Mouse (Mus musculus) heart, embryonic 15.5 days (tissue): ENCODE data around the gene Tlcd2. TPM values are rescaled to one million over a fixed set of nuclear protein-coding genes. Genes with fewer than 3 reads are reported as not detected.
"Not testable (repeated sequence)": the region's sequence is repeated elsewhere in the genome, so short reads cannot be mapped to it uniquely, and the experiment has no call there.

Source experiments
- ATAC-seq: fragments of 200-750 bp; cut with Nextera tagmentation; replicated peaks from 2 replicates; pipeline ENCODE4 v1.8.0; 2017; ENCODE audit warnings: low read depth, moderate TSS enrichment; ENCODE audit not compliant: insufficient number of reproducible peaks, insufficient read depth, low FRiP score
- H3K27ac ChIP-seq: fragments of 300-500 bp; sonication (generic); 2 replicates; pipeline ENCODE4 v1.5.1; 2015; ENCODE audit warnings: mild to moderate bottlenecking, inconsistent platforms
- H3K27me3 ChIP-seq: fragments of 300-500 bp; sonication (generic); 2 replicates; pipeline ENCODE4 v1.6.1; 2015; ENCODE audit warnings: inconsistent platforms
- H3K36me3 ChIP-seq: fragments of 300-500 bp; sonication (generic); 2 replicates; pipeline ENCODE4 v1.6.1; 2015; ENCODE audit warnings: mild to moderate bottlenecking, inconsistent platforms
- H3K4me1 ChIP-seq: fragments of 300-500 bp; sonication (generic); replicated peaks from 2 replicates; pipeline ENCODE4 v1.6.1; 2015; ENCODE audit warnings: inconsistent platforms
- H3K4me2 ChIP-seq: fragments of 300-500 bp; sonication (generic); 2 replicates; pipeline ENCODE4 v1.6.1; 2015; ENCODE audit warnings: inconsistent platforms, mild to moderate bottlenecking, moderate library complexity
- H3K4me3 ChIP-seq: fragments of 300-500 bp; sonication (generic); 2 replicates; pipeline ENCODE4 v1.5.1; 2015; ENCODE audit warnings: mild to moderate bottlenecking, inconsistent platforms
- H3K9ac ChIP-seq: fragments of 300-500 bp; sonication (generic); 2 replicates; pipeline ENCODE4 v1.6.1; 2015; ENCODE audit warnings: mild to moderate bottlenecking, inconsistent platforms
- H3K9me3 ChIP-seq: fragments of 300-500 bp; sonication (generic); replicated peaks from 2 replicates; pipeline ENCODE4 v1.6.1; 2016; ENCODE audit warnings: inconsistent platforms
- WGBS: fragments of 180-500 bp; shearing (Covaris S2); methylation state at CpG from one replicate; pipeline ENCODE4 v1.1.7; 2015; ENCODE audit warnings: mixed read lengths; 5-methylcytosine and 5-hydroxymethylcytosine counted together
- polyA plus RNA-seq: library from polyadenylated mRNA; unstranded; fragments of >200 nt; fragmentation: Nextera tagmentation; extraction: Ambion mirVana; gene quantifications from 2 replicates; pipeline ENCODE4 v1.2.1, GENCODE M21; 2015

The Tlcd2 gene
- polyA plus RNA-seq, 1 experiment from 2014 or later, result 7.9 TPM

DNA sequence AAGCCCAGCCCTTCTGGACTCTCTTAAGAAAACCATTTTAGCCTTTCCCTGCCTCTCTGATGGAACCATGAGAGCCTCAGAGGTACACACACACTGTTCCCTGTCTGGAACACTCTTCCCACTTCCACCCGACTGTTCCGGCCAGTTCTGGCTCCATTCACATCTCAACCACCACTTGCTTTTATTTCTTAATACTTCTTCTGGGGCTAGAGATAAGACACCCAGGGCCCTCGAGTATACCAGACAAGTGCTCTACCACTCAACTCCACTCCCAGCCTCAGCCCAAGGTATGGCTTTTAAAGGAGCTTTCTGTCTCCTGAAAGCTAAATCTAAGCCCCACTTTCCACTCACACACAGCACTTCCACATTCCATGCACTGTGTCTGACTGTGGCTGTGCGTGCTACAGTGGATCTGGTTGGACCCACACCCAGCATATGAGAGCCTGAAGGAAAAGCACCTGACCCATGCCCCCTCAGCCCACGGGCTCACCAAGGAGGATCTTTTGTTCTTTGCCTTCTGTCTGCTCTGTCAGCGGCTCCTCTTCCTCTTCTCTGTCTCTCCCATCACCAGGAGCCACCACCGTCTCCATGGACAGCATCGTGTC is 11.1 kb upstream of the Tlcd2 start:
- Histone ChIP-seq H3K27me3 (no peaks in the 10 kb centered on the region), H3K4me2 (no peak overlapping the region), H3K36me3 (peaks cover 17% of the 10 kb centered on the region; the same call in 1 of the 2 replicates), H3K27ac (no peak overlapping the region), H3K9ac (no peak overlapping the region), H3K4me1 (peaks cover 19% of the 10 kb centered on the region), H3K9me3 (no peaks in the 10 kb centered on the region), H3K4me3 (no peak overlapping the region)
- ATAC-seq, result no peak
- 74% methylated on average over 8 of the region's 8 CpGs for WGBS

- no peak overlapping the region for H3K9ac ChIP-seq
- H3K4me1 ChIP-seq, result peaks cover 19% of the 10 kb centered on the region
- no peak for ATAC-seq
- H3K4me3 ChIP-seq, result no peak overlapping the region
- H3K36me3 ChIP-seq, result peaks cover 17% of the 10 kb centered on the region; the same call in 1 of the 2 replicates
- H3K4me2 ChIP-seq, result no peak overlapping the region
- H3K27ac ChIP-seq, result no peak overlapping the region
- H3K9me3 ChIP-seq, result no peaks in the 10 kb centered on the region
- no peaks in the 10 kb centered on the region for H3K27me3 ChIP-seq
- WGBS, result 72% methylated on average over 15 of the region's 15 CpGs
Observed at GRCm38 (mm10) chr11:75450936-75451335, 10.6 kb upstream of the Tlcd2 start.

DNA sequence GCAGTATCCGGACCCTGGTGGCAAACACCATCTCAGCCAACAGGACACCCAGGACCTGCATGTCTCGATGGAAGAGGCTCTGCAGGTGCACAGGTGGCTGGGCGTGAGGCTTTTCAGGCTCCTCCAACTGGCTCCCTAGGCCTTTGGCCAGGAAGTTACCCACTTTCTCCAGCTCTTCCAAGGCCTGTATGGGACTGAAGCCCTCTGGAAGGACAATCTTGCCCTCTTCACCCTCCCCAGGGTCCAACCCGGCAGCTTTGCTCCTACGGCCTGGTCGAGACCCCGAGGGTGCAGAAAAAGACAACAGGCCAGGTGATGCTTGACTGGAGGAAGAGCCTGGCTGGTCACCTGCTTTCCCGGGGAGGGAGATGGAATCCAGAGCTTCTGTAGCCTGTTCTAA is 9.4 kb upstream of the Tlcd2 start:
- no peak overlapping the region for H3K4me2 ChIP-seq
- 92% methylated on average over 8 of the region's 8 CpGs for WGBS
- H3K9ac ChIP-seq, result no peak overlapping the region
- H3K4me3 ChIP-seq, result no peak overlapping the region
- H3K36me3 ChIP-seq, result peaks cover 11% of the 10 kb centered on the region; the same call in 1 of the 2 replicates
- ATAC-seq, result no peak
- peaks cover 19% of the 10 kb centered on the region for H3K4me1 ChIP-seq
- H3K27me3 ChIP-seq, result no peaks in the 10 kb centered on the region
- no peaks in the 10 kb centered on the region for H3K9me3 ChIP-seq
- no peak overlapping the region for H3K27ac ChIP-seq

DNA sequence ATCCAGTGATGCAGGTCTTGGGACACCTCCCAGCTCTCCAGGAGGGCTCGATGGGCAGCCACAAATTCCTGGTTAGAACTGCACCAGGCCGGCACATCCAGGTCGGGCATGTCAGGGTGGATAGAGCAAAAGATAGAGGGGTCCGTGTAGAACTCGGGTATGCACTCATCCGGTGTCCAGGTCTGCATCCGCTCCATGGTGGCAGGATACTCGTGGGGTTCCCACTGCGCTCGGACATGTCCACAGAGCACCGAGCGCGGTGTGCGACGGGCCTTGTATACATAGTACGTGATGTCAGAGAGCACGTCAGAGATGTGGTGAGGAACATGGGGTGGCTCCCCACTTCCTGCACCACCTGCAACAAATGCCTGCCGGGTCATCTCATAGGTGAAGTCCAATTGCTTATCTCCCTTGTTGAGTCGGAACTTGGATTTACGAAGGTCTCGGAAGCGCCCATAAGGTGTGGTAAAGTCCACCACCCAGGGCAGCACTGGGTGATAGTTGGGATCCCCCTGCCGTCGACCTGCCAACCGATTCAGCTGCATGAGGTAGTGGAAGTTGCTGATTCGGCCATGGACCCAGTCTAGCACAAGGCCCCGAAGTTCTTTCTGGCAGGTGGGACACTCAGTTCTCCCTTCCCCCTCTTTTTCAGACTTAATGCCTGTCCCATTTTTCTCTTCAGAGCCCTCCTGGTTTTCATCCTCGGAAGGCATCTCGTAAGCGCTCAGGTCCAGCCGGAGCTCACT is 8.5 kb upstream of the Tlcd2 start:
- WGBS, result 89% methylated on average over 31 of the region's 31 CpGs
- no peak overlapping the region for H3K4me3 ChIP-seq

DNA sequence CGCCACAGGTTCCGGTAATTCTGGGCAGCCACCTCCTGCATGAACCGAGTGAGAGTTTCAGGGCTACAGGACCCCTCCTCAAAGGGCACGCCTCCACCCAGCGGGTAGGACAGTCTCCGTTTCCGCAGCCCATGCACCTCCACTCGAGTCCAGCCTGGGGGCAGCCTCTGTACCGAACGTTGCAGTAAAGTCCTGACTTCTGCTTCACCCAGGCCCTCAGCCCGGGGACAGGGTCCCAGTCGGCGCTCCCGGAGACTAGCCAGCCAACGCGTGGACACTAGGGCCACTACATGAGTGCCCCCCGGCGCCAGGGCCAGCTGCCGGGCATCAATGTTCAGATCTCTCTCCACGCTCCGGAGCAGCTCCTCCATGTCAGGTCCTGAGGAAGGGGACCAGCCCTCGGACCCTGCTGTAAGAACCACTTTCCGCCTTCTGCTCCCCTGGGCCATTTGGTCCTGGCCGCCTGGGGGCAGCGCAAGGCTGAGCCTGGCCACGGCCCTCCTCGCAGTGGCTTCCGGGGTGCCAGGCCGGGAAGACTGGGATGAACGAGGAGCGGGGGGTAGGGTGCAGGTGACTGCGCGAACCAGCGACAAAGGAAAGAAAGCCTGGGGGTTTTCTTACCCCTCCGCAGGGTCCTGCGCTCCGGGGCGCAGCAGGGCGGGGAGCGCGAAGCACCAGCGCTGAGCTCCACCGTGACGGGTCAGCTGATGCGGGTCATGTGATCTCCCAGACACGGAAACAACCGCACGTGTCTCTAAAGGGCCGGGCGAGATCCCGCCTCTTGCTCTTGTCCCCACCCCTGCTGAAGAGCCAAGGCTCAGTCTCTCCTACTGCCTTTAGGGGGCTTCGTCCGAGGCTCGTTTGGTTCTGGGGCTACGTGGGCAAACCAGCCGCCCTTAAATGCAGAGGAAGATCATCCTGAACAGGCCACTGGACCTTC is 7.3 kb upstream of the Tlcd2 start, which contains the start of gene Wdr81:
Gene Wdr81 (minus strand): TSS at position 727 of the 940 bp plus-strand sequence.
- H3K36me3 ChIP-seq, result no peaks in the 10 kb centered on the region
- peak within 1 kb of the TSS; percentile 72 for H3K9ac ChIP-seq
- peaks cover 28% of the 10 kb centered on the region for H3K4me1 ChIP-seq
- no peaks in the 10 kb centered on the region for H3K9me3 ChIP-seq
- WGBS, result 2% methylated on average over 56 of the region's 56 CpGs
- H3K4me2 ChIP-seq, result peak within 1 kb of the TSS; percentile 97
- ATAC-seq, result peak; percentile 92
- peak within 1 kb of the TSS; percentile 61; the same call in 1 of the 2 replicates for H3K27ac ChIP-seq
- no peaks in the 10 kb centered on the region for H3K27me3 ChIP-seq
- H3K4me3 ChIP-seq, result peak within 1 kb of the TSS; percentile 70

More for the DNA sequence above, 8.5 kb upstream of the Tlcd2 start:
- H3K9ac ChIP-seq, result no peak overlapping the region
- H3K4me2 ChIP-seq, result peak overlapping the region; percentile 97; the same call in 1 of the 2 replicates
- peaks cover 2% of the 10 kb centered on the region; the same call in 1 of the 2 replicates for H3K36me3 ChIP-seq
- no peaks in the 10 kb centered on the region for H3K9me3 ChIP-seq
- H3K27me3 ChIP-seq, result no peaks in the 10 kb centered on the region
- peaks cover 20% of the 10 kb centered on the region for H3K4me1 ChIP-seq
- no peak for ATAC-seq
- H3K27ac ChIP-seq, result no peak overlapping the region

GRCm38 (mm10) chr11:75455041-75455736 is 6.3 kb upstream of the Tlcd2 start:
- Histone ChIP-seq H3K9ac (peak overlapping the region; percentile 42; the same call in 1 of the 2 replicates), H3K36me3 (no peaks in the 10 kb centered on the region), H3K27ac (peak overlapping the region; percentile 61; the same call in 1 of the 2 replicates), H3K4me1 (peaks cover 37% of the 10 kb centered on the region), H3K4me2 (peak overlapping the region; percentile 97), H3K27me3 (no peaks in the 10 kb centered on the region), H3K9me3 (no peaks in the 10 kb centered on the region), H3K4me3 (peak overlapping the region; percentile 70)
- ATAC-seq, result no peak
- 66% methylated on average over 10 of the region's 10 CpGs for WGBS

DNA sequence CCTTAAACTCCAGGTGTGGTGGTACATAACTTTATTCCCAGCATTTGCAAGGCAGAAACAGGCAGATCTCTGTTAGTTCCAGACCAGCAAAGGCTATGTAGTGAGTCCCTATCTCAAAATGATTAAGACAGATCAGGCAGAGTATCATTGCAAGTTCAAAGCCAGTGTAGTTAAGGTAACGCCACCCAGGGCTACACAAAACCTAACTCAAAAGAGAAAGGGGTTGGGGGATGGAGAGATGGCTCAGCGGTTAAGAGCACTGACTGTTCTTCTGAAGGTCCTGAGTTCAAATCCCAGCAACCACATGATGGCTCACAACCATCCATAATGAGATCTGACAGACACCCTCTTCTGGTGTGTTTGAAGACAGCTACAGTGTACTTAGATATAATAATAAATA is 5.5 kb upstream of the Tlcd2 start:
- peaks cover 36% of the 10 kb centered on the region for H3K4me1 ChIP-seq
- H3K4me3 ChIP-seq, H3K27ac ChIP-seq, ATAC-seq, H3K9me3 ChIP-seq, H3K36me3 ChIP-seq, H3K27me3 ChIP-seq, H3K4me2 ChIP-seq, H3K9ac ChIP-seq: not testable (repeated sequence)
- WGBS, result 89% methylated on average over 2 of the region's 2 CpGs

DNA sequence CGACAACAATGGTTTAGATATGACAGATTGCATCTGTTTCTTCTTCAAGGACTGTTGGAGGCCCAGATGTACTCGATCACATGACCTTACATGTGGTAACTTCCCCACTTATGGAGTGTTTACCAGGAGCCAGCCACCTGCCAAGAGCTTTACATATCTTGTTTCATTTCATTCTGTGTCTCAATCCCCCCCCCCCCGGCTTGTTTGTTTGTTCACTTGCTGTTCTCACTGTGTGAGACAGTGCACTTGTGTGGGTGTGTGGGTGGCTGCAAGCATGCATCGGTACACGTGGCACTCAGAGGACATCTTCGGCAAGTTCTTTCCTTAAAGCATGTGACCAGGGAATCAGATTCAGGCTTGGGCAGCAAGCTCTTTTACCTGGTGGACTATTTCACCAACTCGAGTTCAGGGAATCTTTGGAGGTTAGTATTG is 5.1 kb upstream of the Tlcd2 start:
- no peaks in the 10 kb centered on the region for H3K9me3 ChIP-seq
- H3K9ac ChIP-seq, result no peak overlapping the region
- no peak for ATAC-seq
- no peak overlapping the region for H3K4me2 ChIP-seq
- no peak overlapping the region for H3K4me3 ChIP-seq
- H3K27me3 ChIP-seq, result no peaks in the 10 kb centered on the region
- peaks cover 36% of the 10 kb centered on the region for H3K4me1 ChIP-seq
- 74% methylated on average over 7 of the region's 7 CpGs for WGBS
- no peaks in the 10 kb centered on the region for H3K36me3 ChIP-seq
- H3K27ac ChIP-seq, result no peak overlapping the region

DNA sequence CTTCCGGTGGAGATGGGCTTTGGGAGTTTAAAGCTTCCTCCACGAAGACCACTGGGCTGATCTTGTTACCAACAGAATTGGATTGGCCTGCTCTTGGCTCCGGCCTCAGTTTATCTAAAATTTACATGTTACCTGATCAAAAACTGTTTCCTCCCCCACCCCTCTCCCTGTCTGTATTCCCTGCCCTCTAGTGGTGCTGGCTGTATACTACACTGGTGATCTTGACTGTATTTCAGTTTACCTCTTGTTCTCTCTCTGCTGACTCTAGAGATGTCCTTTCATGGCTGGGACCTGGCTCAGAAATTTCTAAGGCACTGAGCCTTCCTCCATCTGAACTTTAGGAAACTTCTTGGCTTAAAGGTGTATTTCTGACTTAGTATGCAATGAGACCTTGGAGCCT is 3.3 kb upstream of the Tlcd2 start:
- Histone ChIP-seq H3K27me3 (no peaks in the 10 kb centered on the region), H3K36me3 (no peaks in the 10 kb centered on the region), H3K4me3 (no peak overlapping the region), H3K4me1 (peaks cover 45% of the 10 kb centered on the region), H3K9me3 (no peaks in the 10 kb centered on the region), H3K27ac (no peak overlapping the region), H3K9ac (no peak overlapping the region), H3K4me2 (no peak overlapping the region)
- 12% methylated on average over 3 of the region's 3 CpGs for WGBS
- no peak for ATAC-seq

DNA sequence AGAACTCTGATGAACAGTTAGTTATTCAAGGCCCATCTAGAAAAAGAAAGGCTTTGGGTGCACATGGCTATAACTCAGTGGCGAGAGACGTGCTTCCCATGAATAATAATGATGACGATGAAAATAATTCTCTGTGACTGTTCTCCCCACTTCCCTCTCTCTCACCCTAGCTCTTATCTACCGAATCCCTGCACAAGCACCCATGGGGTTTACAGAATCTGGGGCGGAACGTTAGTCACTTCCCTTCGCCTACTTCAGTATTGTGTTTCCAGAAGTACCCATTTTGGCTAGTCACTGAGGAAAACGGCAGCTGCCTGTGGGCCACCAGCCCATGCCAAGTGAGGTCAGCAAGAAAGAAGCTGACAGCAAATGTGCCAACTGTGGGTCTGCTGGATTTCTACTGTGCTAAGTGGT is 2.9 kb upstream of the Tlcd2 start:
- 56% methylated on average over 8 of the region's 8 CpGs for WGBS
- H3K27ac ChIP-seq, result peak overlapping the region; percentile 96
- H3K9me3 ChIP-seq, result no peaks in the 10 kb centered on the region
- H3K27me3 ChIP-seq, result no peaks in the 10 kb centered on the region
- no peak overlapping the region for H3K4me2 ChIP-seq
- ATAC-seq, result no peak
- no peak overlapping the region for H3K9ac ChIP-seq
- H3K4me1 ChIP-seq, result peaks cover 47% of the 10 kb centered on the region
- no peaks in the 10 kb centered on the region for H3K36me3 ChIP-seq
- H3K4me3 ChIP-seq, result no peak overlapping the region
